ENCODE assay signal across 8 mouse cellular contexts in the genomic region with DNA sequence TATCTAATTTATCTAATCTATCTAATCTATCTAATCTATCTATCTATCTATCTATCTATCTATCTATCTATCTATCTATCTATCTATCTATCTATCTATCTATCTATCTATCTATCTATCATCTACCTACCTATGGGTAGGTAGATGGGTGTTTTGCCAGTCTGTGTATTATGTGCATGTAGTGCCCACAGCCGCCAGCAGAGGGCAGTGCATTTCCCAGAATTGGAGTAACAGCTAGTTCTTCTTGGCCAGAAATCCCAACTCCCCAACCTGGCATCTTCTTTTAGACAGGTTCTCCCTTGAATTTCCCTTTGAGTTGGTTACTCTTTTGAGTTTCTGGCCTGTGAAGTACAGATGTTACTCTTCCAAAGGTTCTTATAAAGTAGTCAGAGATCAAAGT.
DNase-seq lines count a peak whose midpoint lies in the region; ATAC-seq lines count a peak whose summit lies in the region.

No protein-coding gene starts in this region.

- no peaks in the 10 kb centered on the region for H3K36me3 ChIP-seq in hindbrain, embryonic 10.5 days
- no peaks in the 10 kb centered on the region for H3K36me3 ChIP-seq in hindbrain, embryonic 16.5 days (ENCODE audit: control insufficient read depth, insufficient read depth, low read length)

- no peak overlapping the region for H3K9ac ChIP-seq in hindbrain, embryonic 16.5 days (ENCODE audit: low read depth, low read length)

- H3K4me1 ChIP-seq in hindbrain, embryonic 10.5 days (replicated peaks), result no peaks in the 10 kb centered on the region
- no peaks in the 10 kb centered on the region for H3K4me1 ChIP-seq in hindbrain, embryonic 16.5 days (ENCODE audit: control insufficient read depth, insufficient read depth, low read depth, low read length)

- intact Hi-C loops in heart, postnatal 14 days (cut with DNase I), result no loop called here
- intact Hi-C loops in left cerebral cortex, postnatal 14 days (cut with DNase I), result loop anchor here (5.0 kb wide), 1 partner anchor 1022 kb away; no protein-coding TSS in a partner anchor

- 0% methylated on average over 1 of the region's 1 CpGs for WGBS in hindbrain, embryonic 10.5 days
- 0% methylated on average over 1 of the region's 1 CpGs for WGBS in hindbrain, embryonic 16.5 days

- no peaks in the 10 kb centered on the region for H3K27me3 ChIP-seq in hindbrain, embryonic 10.5 days (ENCODE audit: insufficient read depth, poor library complexity, severe bottlenecking)
- H3K27me3 ChIP-seq in hindbrain, embryonic 16.5 days (replicated peaks; ENCODE audit: control insufficient read depth, insufficient read depth, low read length), result no peaks in the 10 kb centered on the region

- H3K27ac ChIP-seq in hindbrain, embryonic 10.5 days, result no peak overlapping the region
- H3K27ac ChIP-seq in hindbrain, embryonic 16.5 days (ENCODE audit: low read depth, low read length), result no peak overlapping the region

- peak; percentile 70 for DNase-seq in hindbrain, embryonic 10.5 days (ENCODE audit: low spot score)
- peak; percentile 9 for DNase-seq in MN1 (ENCODE audit: low spot score)
- peak; percentile 86 to 89 for DNase-seq in cerebellum, postnatal 10 days
- peak; percentile 53 to 72 for DNase-seq in heart, postnatal 14 days
- peak; percentile 59 to 74 for DNase-seq in left cerebral cortex, postnatal 14 days (ENCODE audit: low spot score in 2 of 2)
- DNase-seq in ovary, postnatal 14 days (ENCODE audit: low spot score), result peak; percentile 60
- DNase-seq in thymus, postnatal 14 days, result peak; percentile 68

- H3K4me3 ChIP-seq in hindbrain, embryonic 10.5 days, result no peak overlapping the region
- no peak overlapping the region for H3K4me3 ChIP-seq in hindbrain, embryonic 16.5 days (ENCODE audit: low read length)

- no peak overlapping the region for H3K4me2 ChIP-seq in hindbrain, embryonic 16.5 days (ENCODE audit: low read length)

- no peaks in the 10 kb centered on the region for H3K9me3 ChIP-seq in hindbrain, embryonic 10.5 days
- no peaks in the 10 kb centered on the region for H3K9me3 ChIP-seq in hindbrain, embryonic 16.5 days (ENCODE audit: control insufficient read depth, low read length)

- ATAC-seq in hindbrain, embryonic 16.5 days, result no peak

Comparison
In these comparisons a context has a peak if more than half of its experiments do, and no peak if none do; other contexts are left out.
1. DNase-seq: peak in every context shown above with its lines; median percentile 88 in cerebellum, postnatal 10 days; 70 in hindbrain, embryonic 10.5 days; 68 in thymus, postnatal 14 days; 66 in left cerebral cortex, postnatal 14 days; 62 in heart, postnatal 14 days; 60 in ovary, postnatal 14 days; 9 in MN1.